Mouse (Mus musculus) spleen, adult 2 months (tissue): ENCODE measurements around the gene Ppargc1a. TPM values are rescaled to one million over a fixed set of nuclear protein-coding genes. Genes with fewer than 3 reads are reported as not detected.

Experiments used
- DNase-seq, 2 experiments: peaks; one replicate each; pipeline versions ENCODE4 v3.0.0 to v3.0.0-alpha.2; 2012 to 2021; ENCODE audit warnings: low spot score in 2 of 2, low read depth in 1 of 2
- H3K27ac ChIP-seq: fragments of 200-500 bp; 2 replicates; pipeline ENCODE4 v1.5.1; 2012; ENCODE audit warnings: low read length, inconsistent platforms; ENCODE audit not compliant: insufficient read depth
- H3K27me3 ChIP-seq: fragments of 200-500 bp; 2 replicates; pipeline ENCODE4 v1.6.1; 2012; ENCODE audit warnings: mild to moderate bottlenecking, moderate library complexity, low read length, inconsistent platforms; ENCODE audit not compliant: control insufficient read depth, insufficient read depth
- H3K36me3 ChIP-seq: fragments of 200-500 bp; 2 replicates; pipeline ENCODE4 v1.6.1; 2012; ENCODE audit warnings: mild to moderate bottlenecking, low read length, inconsistent platforms; ENCODE audit not compliant: control insufficient read depth, insufficient read depth
- H3K4me1 ChIP-seq: fragments of 200-500 bp; 2 replicates; pipeline ENCODE4 v1.6.1; 2011; ENCODE audit warnings: inconsistent platforms; ENCODE audit not compliant: control insufficient read depth, insufficient read depth, insufficient read length
- H3K4me3 ChIP-seq: fragments of 200-500 bp; 2 replicates; pipeline ENCODE4 v1.5.1; 2011; ENCODE audit warnings: mild to moderate bottlenecking, inconsistent platforms; ENCODE audit not compliant: insufficient read depth, insufficient read length; ENCODE audit errors: extremely low read depth
- CTCF ChIP-seq: fragments of 200-500 bp; IDR thresholded peaks from 2 replicates; pipeline ENCODE4 v1.5.1; 2011; ENCODE audit warnings: mild to moderate bottlenecking, inconsistent platforms; ENCODE audit not compliant: insufficient read depth, insufficient read length, insufficient replicate concordance; ENCODE audit errors: extremely low read depth
- POLR2A ChIP-seq: fragments of 200-500 bp; IDR thresholded peaks from 2 replicates; pipeline ENCODE4 v1.6.1; 2011; ENCODE audit warnings: low read depth, low read length, inconsistent platforms
- WGBS: fragments of 180-500 bp; shearing (Covaris S2); methylation state at CpG from one replicate; pipeline ENCODE4 v1.1.7; 2018; 5-methylcytosine and 5-hydroxymethylcytosine counted together
- polyA plus RNA-seq: library from polyadenylated mRNA; depleted of rRNA; stranded (reverse); fragments of >200 nt; gene quantifications from 2 replicates; pipeline ENCODE4 v1.2.3, GENCODE M21; 2012

The Ppargc1a gene
- polyA plus RNA-seq, 1 experiment, result 0.30 TPM

DNA sequence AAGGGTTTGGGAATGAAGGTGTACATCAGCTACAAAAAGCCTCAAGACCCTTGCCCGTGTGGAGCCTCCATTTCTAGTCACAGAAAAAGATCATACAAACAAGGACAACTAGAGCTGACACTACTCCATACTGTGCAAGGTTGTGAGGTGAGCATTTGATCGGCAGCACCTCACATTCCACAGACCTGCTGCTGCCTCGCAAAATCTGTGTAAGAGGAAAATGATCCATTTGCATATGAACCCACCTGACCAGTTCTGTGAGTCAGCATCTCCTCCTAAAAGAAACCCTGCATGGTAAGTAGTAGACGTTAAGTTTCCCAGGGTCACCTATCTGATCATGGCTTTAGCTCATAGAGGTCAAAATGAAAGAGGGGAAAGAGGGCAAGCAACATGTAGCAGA is 135.5 kb downstream of the Ppargc1a start:
- Histone ChIP-seq H3K27ac (no peak overlapping the region), H3K27me3 (no peaks in the 10 kb centered on the region), H3K4me1 (no peaks in the 10 kb centered on the region), H3K4me3 (no peak overlapping the region), H3K36me3 (no peaks in the 10 kb centered on the region)
- TF ChIP-seq POLR2A (no peak), CTCF (no peak)
- DNase-seq, result no peak
- WGBS, result 70% methylated on average over 4 of the region's 4 CpGs

DNA sequence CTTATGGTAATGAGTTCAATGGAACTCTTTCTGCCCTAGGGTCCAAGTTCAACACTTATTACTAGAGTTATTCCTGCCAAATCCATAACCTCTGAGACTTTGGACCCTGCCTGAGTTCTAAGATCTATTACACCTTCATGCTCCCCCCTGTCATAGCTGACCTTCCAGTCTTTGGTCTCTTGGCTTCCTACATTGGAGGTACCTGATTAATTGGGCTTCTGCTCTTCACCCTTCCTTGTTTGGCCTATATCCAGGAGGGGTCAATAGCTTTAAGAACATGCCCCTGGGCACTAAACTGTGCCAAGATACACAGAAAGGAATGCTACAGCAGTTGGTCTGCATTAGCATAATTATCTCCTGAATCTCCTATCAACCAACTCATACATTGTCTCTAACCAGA is 141.1 kb downstream of the Ppargc1a start:
- no peak for DNase-seq
- H3K36me3 ChIP-seq, result no peaks in the 10 kb centered on the region

DNA sequence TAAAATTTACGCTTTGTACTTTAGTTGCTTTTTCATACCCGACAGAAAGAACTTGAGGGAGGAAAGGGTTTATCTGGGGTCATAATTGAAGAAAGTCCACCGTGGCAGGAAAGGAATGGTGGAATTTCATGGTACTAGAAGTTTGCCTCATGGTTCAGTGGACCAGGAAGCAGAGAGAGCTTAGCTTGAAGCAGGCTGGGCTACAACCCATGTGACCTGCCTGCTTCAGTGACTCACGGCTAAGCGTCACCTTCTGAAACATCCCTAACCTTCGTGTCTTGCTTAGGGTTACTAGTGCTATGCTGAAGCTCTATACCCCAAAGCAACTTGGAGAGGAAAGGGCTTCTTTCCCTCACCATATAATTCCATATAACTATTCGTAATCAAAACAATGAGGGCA is 151.1 kb downstream of the Ppargc1a start:
- Histone ChIP-seq H3K4me3 (no peak overlapping the region), H3K27me3 (no peaks in the 10 kb centered on the region), H3K36me3 (no peaks in the 10 kb centered on the region), H3K27ac (no peak overlapping the region), H3K4me1 (no peaks in the 10 kb centered on the region)
- TF ChIP-seq POLR2A (no peak), CTCF (no peak)
- DNase-seq, result no peak
- WGBS, result 85% methylated on average over 7 of the region's 7 CpGs

More for the DNA sequence above, 141.1 kb downstream of the Ppargc1a start:
- Histone ChIP-seq H3K4me3 (no peak overlapping the region), H3K27me3 (no peaks in the 10 kb centered on the region), H3K4me1 (no peaks in the 10 kb centered on the region), H3K27ac (no peak overlapping the region)
- TF ChIP-seq POLR2A, result no peak
- TF ChIP-seq CTCF, result no peak

DNA sequence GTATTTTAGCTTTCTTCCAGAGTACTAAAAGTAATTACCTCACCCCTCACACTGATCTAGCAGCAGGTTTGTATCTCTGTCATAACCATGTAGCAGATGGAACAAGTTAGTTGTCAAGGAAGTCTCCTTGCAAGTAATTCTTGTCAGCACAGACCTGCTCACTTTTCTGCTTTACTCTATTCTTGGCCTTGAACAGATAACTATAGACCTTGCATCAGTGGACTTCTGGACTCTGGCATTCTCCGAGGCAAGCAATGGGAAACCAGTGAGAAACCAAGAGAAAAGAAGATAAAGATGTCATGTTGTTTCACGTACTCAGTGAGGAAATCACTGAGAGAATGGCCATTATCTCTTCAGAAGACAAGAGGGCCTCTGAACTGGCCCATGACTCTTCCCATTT is 152.1 kb downstream of the Ppargc1a start:
- DNase-seq, result no peak
- no peak for TF ChIP-seq CTCF
- TF ChIP-seq POLR2A, result no peak
- Histone ChIP-seq H3K4me1 (no peaks in the 10 kb centered on the region), H3K4me3 (no peak overlapping the region), H3K27ac (no peak overlapping the region), H3K27me3 (no peaks in the 10 kb centered on the region), H3K36me3 (no peaks in the 10 kb centered on the region)
- WGBS, result 80% methylated on average over 2 of the region's 2 CpGs

DNA sequence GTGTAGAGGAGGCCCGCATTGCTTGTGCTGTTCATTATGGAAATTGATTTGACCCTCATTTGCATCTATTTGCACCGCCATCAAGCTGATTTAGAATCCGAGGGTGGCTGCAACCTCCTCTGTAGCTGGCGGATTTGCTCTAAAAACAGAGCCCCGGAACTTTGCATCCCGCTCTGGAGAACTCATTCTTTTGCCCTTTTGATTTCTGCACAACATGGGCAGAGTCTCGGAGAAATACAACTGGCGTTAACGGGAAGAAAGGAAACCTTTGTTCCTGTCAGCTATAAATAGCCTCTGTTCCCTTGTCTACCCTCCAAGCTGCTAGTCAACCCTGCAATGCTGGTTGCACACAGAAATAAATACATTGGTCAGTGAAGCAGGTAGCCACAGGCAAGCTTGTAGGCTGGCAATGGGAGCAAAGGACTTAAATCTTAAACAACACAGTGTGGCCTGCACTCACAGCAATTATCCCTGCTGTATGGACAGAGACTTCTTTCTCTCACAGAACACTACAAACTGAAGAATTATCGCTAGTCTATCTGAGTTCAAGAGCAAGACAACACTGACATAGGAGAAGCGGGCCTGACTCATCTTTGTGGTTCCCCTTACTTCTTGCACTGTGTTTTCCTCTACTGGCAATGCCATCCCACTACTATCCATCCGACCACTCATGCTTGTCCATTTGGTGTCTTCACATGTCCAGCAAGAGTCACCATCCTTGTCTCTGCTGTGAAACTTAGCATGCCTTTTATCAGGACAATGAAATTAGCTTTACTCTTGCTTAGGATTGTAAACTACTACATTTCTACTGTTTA is 155.0 kb downstream of the Ppargc1a start:
- WGBS, result 56% methylated on average over 12 of the region's 12 CpGs
- TF ChIP-seq CTCF (no peak), POLR2A (no peak)
- no peak for DNase-seq
- Histone ChIP-seq H3K27me3 (no peaks in the 10 kb centered on the region), H3K4me1 (no peaks in the 10 kb centered on the region), H3K27ac (no peak overlapping the region), H3K36me3 (no peaks in the 10 kb centered on the region), H3K4me3 (no peak overlapping the region)

DNA sequence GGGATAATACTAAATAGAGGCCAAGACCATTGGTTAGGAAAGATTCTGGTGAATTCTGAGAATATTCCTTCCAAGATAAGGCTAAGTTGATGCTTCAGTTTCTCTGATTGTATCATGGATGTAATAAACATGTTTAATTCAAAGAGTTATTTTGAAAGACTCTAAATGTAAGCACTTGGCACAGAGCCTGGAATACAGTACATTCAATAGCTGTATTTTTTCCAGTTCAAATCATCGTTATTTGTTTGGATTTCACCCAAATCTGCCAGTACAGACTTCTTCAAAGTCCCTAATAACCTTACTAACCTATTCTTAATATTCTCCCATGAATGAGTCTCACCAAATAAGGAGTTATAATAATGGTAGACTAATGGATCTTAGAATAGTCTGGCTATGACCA is 157.5 kb downstream of the Ppargc1a start:
- no peaks in the 10 kb centered on the region for H3K27me3 ChIP-seq
- TF ChIP-seq POLR2A, result no peak
- no peak for TF ChIP-seq CTCF
- 66% methylated on average over 1 of the region's 1 CpGs for WGBS

DNA sequence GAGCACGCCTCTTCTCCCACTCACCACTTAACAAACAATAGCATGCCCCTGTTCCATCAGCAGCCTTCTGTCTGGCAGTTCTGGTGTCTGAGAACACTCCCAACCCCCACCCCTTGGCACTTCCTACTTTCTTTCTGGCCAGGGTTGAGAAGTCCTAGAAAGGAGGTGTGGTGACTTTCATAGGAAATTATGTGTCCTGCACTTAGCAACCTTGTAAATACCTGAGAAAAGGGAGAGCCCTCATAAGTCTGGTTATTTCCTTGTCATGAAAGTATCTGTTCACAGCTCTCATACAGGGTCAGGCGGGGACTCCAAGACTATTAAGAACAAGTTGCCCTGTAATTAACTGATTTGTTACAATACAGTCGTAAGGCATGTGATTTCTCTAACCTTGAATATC is 161.1 kb downstream of the Ppargc1a start:
- H3K36me3 ChIP-seq, result no peaks in the 10 kb centered on the region

More for the DNA sequence above, 157.5 kb downstream of the Ppargc1a start:
- Histone ChIP-seq H3K27ac (no peak overlapping the region), H3K4me3 (no peak overlapping the region), H3K4me1 (no peaks in the 10 kb centered on the region), H3K36me3 (no peaks in the 10 kb centered on the region)
- no peak for DNase-seq

More for the DNA sequence above, 161.1 kb downstream of the Ppargc1a start:
- 76% methylated on average over 3 of the region's 3 CpGs for WGBS
- no peak for DNase-seq
- no peaks in the 10 kb centered on the region for H3K27me3 ChIP-seq
- no peaks in the 10 kb centered on the region for H3K4me1 ChIP-seq
- no peak for TF ChIP-seq CTCF
- no peak for TF ChIP-seq POLR2A
- no peak overlapping the region for H3K27ac ChIP-seq
- H3K4me3 ChIP-seq, result no peak overlapping the region
